Mouse (Mus musculus) spleen, adult 18-20 months (tissue): ENCODE measurements around the gene Naxe.

Experiments
- DNase-seq, 2 experiments: peaks; one replicate each; pipeline ENCODE4 v3.0.0; 2022; ENCODE audit warnings: mixed read lengths in 2 of 2

The Naxe gene

GRCm38 (mm10) chr3:88049532-88049931 is 8.8 kb downstream of the Naxe start:
- no peak for DNase-seq

- peak; percentile 57 to 68 for DNase-seq
Measured at GRCm38 (mm10) chr3:88042661-88043421, 15.5 kb downstream of the Naxe start, which contains the start of gene Gpatch4. TSS of gene Gpatch4 (plus strand) at chr3:88043108.

- no peak for DNase-seq
Measured at GRCm38 (mm10) chr3:88035561-88036293, 22.6 kb downstream of the Naxe start.

- no peak for DNase-seq
Measured at GRCm38 (mm10) chr3:88033506-88033905, 24.8 kb downstream of the Naxe start.

GRCm38 (mm10) chr3:88030608-88031395 is 27.5 kb downstream of the Naxe start:
- no peak for DNase-seq

GRCm38 (mm10) chr3:88027434-88028186 is 30.7 kb downstream of the Naxe start, which contains the start of gene Hapln2:
TSS of gene Hapln2 (minus strand) at chr3:88027583.
- DNase-seq = no peak

- DNase-seq = no peak
Measured at GRCm38 (mm10) chr3:88026823-88027222, 31.5 kb downstream of the Naxe start.

GRCm38 (mm10) chr3:88023192-88024074 is 34.9 kb downstream of the Naxe start:
- no peak for DNase-seq

- peak; percentile 79 to 88 for DNase-seq
Measured at GRCm38 (mm10) chr3:88022322-88023191, 35.7 kb downstream of the Naxe start.

- DNase-seq = peak in 1 of 2 experiments; percentile 21
Measured at GRCm38 (mm10) chr3:88010634-88011265, 47.5 kb downstream of the Naxe start.
